Mouse (Mus musculus): Measurements from ENCODE around the gene Asb8. TPM values are rescaled to one million over a fixed set of nuclear protein-coding genes. Genes with fewer than 3 reads are reported as not detected.

The Asb8 gene
- total RNA-seq, 1 experiment from 2014 or later, result 21.8 TPM

DNA sequence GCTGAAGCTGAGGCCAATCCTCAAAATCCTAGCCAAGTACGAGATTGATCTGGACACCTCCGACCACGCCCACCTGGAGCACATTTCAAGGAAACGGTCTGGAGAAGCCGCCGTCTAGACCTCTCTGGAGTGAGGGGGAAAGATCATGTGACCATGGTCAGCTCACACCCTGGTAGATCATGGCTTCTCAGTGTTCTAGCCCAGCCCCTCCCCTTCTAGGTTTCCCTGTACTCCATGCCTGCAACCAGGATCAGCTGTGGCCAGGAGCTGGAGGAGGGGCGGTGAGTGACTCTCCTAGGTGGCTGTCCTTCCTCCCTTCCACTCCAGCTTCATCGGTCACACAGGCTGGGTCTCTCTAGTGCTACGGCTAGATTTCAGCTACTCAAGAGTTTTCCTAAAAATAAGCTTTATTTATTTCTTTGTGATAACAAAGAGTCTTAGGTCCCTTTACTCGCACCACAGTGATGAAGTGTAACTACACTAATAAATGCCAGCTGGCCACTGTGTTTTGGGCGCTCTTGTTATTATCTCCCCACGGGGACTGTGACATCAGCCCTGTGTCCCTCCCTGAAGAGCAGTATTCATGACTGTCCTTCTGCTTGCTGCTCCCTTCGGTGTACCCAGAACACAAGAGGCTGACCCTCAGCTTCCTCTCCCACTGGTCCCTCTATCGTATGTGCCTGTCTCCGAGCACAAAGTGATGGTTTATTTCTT, 33.3 kb downstream of the Asb8 start:
- ATAC-seq (ENCODE audit: extremely low read depth, insufficient number of reproducible peaks, low FRiP score, poor library complexity, severe bottlenecking), result no peak

DNA sequence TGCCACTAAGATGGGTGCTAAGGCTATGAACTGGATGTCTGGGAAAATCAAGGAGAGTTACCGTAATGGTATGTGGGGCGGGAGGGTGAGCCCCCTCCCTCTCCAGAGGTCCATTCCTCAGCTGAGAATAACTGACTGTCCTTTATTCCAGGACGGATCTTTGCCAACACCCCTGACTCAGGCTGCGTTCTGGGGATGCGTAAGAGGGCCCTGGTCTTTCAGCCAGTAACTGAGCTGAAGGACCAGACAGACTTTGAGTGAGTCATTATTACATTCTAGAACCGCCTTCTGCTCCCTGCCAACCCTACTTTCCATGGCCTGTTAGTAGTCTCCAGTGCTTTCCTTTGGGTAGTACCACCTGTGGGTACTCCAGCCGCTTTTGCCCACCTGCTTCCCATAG, 34.0 kb downstream of the Asb8 start:
- ATAC-seq (ENCODE audit: extremely low read depth, insufficient number of reproducible peaks, low FRiP score, poor library complexity, severe bottlenecking), result no peak

DNA sequence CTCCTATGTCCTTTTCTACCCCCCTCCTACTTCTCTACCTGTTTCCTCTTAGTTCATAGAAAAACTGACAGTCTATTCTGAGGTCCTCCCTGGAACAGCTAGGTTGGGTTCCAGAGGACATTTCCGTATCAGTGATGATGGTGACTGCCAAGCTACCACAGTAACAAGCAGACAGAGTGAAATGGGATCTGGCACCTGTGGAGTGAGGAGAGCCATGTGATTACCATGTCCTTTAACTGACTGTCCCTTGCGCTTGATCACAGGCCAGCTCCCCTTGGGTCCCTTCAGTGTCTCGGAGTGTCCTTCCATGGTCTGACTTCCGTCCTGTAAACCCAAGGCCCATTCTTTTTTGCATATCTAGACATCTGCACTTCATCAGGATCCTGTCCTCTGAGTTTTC, 34.4 kb downstream of the Asb8 start:
- no peak for ATAC-seq (ENCODE audit: extremely low read depth, insufficient number of reproducible peaks, low FRiP score, poor library complexity, severe bottlenecking)

DNA sequence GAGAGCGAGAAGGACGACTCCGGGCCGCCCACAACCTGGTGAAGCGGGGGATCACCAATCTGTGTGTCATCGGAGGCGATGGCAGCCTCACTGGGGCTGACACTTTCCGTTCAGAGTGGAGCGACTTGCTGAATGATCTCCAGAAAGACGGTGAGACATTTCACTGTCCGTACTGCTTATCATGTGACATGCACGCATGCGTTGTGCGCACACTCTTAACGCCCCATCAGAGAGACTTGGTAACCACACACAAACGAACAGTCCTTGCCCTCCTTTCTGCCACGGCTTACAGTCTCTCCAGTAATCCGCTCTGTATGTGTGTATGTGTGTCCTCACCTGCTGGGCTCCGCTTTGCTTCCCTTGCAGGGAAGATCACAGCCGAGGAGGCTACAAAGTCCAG, 44.6 kb downstream of the Asb8 start:
- ATAC-seq (ENCODE audit: extremely low read depth, insufficient number of reproducible peaks, low FRiP score, poor library complexity, severe bottlenecking), result no peak

DNA sequence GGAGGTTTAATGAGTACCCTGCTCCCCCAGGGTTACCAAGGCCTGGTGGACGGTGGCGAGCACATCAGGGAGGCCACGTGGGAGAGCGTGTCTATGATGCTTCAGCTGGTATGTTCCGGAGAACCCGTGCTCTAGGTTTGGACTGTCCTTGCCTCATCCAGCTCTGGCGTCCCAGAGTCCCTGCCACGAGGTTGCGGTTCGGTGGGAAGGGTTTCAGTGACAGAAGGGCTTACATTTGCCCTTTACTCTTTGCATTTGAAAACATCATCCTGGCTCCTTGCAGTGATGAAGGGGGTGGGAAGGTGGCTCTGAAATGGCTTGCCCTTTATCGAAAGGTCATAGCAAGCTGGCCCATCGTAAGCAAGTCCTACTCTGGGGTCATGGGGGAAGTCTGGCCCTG, 46.1 kb downstream of the Asb8 start:
- ATAC-seq (ENCODE audit: extremely low read depth, insufficient number of reproducible peaks, low FRiP score, poor library complexity, severe bottlenecking), result no peak

DNA sequence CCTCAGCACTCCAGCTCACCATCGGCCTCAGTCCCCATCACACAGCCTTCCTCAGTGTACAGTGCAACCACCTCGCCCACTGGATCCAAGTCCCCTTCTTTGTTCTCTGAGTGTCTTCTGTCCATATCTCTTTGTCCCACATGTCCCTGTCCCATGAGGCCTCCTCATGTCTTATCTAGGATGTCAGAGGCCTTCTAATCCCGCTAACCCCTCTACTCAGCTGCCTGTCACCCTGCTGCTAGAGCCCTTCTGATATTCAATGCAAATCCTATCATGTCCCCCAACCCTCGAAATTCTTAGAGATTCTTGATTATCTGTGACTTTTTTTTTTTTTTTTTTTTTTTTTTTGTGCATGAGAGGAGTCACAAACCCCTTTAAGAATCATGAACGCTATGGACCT, 49.1 kb downstream of the Asb8 start:
- ATAC-seq (ENCODE audit: extremely low read depth, insufficient number of reproducible peaks, low FRiP score, poor library complexity, severe bottlenecking), result no peak

DNA sequence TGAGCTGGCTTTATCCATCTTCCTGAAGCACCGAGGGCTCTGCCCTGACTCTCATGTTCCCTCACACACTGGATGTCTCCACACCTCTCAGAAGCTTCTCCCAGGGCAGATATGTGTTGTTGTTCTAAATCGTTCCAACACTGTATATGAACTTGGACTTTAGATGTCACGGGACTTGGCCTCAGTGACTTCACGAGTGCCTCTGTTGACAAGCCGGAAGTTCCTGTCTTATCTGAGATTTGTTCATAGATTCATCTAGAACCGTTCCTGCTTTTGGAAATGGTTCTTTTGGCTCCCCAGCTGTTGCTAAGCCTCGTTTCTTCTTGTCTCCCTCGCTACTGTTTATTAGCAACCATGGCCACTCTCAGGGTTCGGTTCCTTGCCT, 49.7 kb downstream of the Asb8 start:
- ATAC-seq (ENCODE audit: extremely low read depth, insufficient number of reproducible peaks, low FRiP score, poor library complexity, severe bottlenecking), result no peak

DNA sequence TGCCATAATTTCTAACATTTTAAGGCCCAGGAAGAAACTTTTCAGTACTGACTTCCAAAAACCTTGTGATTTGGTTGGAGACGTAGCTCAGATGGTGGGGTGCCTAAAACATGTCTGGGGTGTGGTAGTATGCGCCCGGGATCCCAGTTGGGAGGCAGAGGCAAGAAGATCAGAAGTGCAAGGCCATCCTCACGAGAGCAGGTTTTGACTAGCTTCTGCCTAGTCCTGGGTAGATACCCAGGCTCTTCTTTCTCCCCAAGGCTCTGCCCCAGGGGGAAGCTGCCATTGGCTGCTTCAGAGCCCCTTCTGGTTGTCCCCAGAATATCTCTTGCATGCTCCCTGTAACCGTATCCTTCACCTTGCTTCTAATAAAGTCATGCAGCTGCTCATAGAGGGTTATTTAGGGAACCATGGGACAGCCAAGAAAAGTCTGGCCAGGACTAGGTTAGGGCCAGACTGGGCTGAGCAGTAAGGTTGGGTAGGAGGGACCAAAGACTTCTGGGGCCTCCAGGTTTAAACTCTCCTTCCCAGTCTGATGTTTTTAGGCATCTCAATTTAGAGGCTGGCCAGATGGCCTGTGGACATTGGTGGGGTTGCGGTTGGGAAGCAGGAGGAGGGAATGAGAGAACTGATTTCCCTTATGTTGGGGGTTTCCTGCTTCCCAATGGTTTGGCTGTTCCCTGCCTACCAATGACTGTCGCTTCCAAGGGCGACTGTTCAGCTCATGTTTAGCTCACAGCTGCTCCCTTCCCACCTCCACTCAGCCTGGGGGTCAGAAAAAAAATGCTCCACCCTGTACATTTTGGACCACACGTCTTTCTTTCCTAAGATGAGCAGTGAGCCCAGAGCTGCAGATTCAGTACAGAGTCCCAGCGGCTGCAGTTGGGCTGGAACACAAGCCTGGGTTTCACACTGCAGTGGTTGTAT, 50.3 kb downstream of the Asb8 start:
- no peak for ATAC-seq (ENCODE audit: extremely low read depth, insufficient number of reproducible peaks, low FRiP score, poor library complexity, severe bottlenecking)

DNA sequence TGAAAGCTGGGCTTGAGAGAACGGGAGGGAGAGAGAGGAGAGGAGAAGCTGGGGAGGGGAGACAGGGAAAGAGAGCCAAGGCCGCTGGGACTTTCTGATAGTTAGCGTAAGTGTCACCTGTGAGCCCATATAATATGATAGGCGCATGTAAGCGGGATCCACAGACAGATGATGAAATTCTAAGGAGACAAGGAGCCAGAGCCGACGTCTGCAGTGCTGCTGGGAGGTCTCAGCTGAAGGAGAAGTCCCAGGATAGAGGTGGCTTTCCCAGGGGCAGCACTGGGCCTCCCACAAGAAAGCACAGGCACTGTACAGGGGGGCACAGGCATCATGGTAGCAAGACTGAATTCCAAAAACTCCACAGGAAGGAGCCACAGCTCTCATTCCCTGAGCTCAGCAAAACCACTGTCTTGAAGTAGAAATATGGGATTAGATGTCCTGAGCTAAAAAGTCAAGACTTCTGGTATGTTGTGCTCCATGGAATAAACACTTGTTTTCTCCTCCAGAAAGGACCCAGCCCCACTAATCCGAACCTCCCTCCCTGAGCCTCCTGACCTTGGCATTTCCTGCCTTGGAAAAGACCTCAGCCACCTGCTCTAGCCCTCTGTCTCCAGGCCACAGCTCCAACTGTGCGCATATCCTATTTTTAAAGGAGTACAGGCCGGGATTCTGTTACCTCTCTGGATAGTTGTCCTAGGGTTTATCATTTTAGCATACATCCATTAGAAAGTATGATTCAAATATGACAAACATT, 51.1 kb downstream of the Asb8 start:
- ATAC-seq (ENCODE audit: extremely low read depth, insufficient number of reproducible peaks, low FRiP score, poor library complexity, severe bottlenecking), result no peak

DNA sequence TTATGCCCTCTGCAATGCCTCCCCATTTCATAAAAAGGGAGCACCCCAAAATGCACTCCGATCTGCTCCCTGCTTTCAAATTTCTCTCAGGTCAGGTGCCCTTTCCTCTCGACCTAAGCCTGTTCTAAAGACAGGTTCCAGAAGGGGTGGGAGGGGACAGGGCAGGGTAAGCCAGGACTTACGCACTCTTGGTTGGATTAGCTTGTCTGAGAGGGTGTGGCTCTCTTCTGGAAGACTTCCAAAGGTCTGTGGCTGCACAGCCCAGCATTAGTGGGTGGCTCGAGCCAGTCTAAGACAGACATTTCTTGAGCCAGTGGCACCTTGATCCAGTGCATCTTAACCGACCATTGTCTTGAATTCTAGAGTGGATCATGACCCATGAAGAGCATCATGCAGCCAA, 53.6 kb downstream of the Asb8 start:
- no peak for ATAC-seq (ENCODE audit: extremely low read depth, insufficient number of reproducible peaks, low FRiP score, poor library complexity, severe bottlenecking)

DNA sequence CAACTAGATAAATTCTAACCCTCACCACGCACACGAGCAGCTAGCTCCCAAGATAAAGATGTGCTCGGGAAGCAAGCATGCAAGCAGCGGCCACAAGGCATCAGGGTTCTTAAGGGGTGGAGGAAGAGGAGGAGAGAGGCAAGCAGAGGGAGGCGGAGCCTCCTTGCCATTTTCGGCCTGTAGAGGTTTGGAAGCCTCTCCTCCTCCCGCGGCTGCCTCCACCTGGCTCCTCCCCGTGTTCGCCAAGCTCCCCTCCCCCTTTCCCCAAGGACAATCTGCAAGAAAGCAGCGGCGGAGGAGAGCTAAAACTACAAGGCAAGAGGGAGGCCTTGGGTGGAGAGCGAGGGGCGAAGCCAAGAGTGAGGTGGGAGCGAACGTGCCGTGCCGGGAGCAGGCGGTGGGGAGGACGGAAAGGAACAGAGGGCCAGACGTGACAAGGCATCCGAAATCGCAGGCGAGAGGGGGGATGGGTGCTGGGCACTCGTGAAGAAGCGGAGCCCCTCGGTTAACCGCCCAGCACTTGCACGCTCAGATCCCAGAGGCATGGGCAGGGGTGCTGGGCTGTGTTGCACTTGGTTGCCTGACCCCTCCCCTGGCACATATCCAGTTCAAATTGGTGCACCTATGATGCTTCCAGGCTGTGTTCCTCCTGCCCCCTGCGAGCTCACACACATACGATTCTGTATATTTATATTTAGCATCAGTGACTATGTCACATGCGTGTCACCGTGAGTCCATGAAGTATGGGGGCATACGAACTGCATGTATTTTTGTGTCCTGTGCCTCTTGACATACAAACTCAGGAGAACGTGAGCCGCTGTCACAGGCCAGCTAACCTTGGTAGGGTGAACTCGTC, 56.9 kb downstream of the Asb8 start:
- ATAC-seq (ENCODE audit: extremely low read depth, insufficient number of reproducible peaks, low FRiP score, poor library complexity, severe bottlenecking), result no peak

DNA sequence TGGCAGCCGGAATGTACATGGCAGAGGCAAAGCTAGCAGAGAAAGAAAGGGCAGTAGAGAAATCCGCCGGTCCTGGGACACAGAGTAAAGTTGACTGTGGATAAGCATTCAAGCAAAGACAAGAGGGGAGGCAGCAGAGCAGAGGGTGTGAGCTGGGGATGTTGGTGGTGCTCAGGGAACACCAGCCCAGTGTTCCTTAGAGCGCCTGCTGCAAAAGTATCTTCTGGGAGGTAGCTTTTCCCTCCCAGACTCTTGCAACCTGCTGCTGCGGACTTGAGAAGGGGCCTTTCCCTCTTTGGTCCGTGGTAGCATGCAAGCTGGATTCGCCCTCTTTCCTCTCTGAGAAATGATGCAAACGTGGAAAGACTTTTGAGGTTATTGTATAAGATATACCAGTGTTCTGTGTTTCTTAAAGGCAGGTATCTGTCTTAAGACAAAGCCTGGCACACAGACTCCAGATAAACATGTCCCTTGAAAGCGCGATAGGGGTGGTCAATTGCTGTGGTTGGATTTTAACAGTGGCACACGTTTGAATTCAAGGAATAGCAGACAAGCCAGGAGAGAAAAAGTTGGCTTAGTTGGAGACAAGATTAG, 57.6 kb downstream of the Asb8 start:
- ATAC-seq (ENCODE audit: extremely low read depth, insufficient number of reproducible peaks, low FRiP score, poor library complexity, severe bottlenecking), result no peak

DNA sequence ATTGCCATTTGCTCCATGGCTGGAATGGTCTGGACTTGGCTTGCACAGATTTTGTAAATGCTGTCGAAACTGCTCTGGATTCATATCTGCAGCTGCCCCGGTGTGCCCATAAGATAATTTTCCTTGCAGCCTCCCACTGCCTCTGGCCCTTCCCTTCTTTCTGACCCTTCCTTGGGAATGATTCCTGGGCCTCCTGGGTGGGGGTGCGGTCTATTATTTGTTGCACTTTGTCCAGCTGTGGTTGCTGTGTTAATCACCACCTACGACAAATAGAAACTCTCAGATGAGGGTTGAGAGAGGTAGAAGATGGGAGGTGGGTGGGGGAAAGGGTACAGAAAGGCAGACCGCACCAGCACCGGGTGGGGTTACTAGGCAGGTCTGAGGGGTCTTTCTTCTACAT, 58.2 kb downstream of the Asb8 start:
- ATAC-seq (ENCODE audit: extremely low read depth, insufficient number of reproducible peaks, low FRiP score, poor library complexity, severe bottlenecking), result no peak

DNA sequence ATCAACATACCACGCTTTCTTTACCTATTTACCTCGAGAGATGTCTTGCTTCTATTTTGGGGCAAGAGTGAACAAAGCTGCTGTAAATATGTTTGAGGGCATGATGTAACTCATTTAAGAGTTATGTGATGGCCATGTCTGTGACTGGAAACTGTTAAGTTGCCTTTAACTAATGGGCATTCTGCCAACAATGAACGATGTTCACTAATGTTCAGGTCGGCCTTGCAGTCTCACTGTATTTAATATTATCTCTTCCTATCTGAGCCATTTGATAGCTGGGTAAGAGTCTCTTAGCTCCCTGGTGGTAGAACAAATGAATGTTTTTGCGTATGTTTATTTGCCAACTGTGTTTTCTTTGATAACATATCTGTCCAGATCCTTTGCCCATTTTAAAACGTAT, 58.9 kb downstream of the Asb8 start:
- no peak for ATAC-seq (ENCODE audit: extremely low read depth, insufficient number of reproducible peaks, low FRiP score, poor library complexity, severe bottlenecking)

DNA sequence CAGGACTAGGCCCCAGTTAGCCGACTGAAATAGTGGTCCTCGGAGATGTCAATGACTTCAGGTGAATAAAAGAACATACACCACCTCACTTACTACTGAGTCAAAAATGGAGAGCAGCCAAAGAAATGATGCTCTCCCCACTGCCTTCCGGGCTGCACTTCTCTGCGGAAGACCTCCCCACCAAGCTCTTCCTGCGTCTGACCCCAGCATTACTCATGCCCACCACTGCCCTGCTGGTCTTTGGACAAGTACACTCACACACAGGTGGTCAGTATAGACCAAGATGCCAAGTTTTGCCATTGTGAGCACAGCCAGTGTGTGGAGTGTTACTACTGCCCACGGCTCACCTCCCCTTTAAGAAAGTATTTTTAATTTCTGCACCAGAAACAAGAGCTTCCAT, 63.0 kb downstream of the Asb8 start:
- 0 out of 2 replicates have a peak, but pooled peaks have one; percentile 16 for ATAC-seq (ENCODE audit: extremely low read depth, insufficient number of reproducible peaks, low FRiP score, poor library complexity, severe bottlenecking)

DNA sequence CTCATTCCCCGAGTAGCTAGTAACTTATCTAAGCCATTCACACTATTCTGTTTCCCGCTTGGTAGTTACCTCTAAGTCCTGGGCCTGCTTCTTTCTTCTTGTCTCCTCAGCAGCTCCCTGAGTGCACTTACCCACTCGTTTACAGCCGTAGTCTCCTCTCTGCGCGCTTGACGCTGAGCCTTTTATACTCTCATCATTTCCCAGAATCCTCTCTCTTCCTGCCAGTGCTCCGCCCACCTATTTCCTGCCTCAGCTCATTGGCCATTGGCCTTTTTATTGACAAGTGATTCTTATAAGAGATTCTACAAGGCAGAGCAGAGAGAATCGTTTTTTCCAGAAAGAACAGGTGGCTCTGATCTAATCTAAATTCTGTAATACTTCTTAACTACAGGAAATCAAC, 66.9 kb downstream of the Asb8 start:
- ATAC-seq (ENCODE audit: extremely low read depth, insufficient number of reproducible peaks, low FRiP score, poor library complexity, severe bottlenecking), result no peak

DNA sequence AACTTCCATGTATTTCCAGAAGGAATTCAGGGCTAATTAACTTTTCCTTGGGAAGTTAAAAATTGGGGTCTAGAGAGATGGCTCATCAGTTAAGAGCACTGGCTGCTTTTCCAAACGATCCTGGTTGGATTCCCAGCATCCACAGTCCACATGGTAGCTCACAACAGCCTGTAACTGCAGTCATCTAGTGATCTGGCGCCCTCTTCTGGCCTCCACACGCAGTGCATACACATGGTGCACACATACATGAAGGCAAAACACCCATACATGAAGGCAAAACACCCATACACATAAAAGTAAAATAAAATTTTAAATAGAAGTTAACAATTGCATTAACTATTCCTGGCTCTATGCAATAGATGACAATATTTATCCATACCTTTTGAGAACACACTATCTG, 68.5 kb downstream of the Asb8 start:
- no peak for ATAC-seq (ENCODE audit: extremely low read depth, insufficient number of reproducible peaks, low FRiP score, poor library complexity, severe bottlenecking)

DNA sequence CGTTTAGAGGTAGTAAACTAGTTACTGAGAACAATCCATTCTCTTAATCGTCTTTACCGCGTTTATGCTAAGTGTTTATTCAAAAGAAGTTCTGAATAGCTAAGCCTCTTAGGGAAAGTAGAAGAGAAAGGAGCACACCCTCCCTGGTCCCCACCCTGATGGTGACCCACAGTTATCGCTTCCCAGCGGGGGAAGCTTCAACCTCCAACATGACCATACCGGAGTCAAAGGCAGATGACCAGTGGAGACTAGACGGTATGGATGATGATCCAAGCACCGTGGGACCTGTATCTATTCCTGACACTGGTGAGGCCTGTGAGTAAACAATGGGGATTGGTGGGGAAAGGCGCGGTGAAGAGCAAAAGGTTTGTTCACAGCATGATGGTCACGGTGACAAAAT, 70.5 kb downstream of the Asb8 start:
- no peak for ATAC-seq (ENCODE audit: extremely low read depth, insufficient number of reproducible peaks, low FRiP score, poor library complexity, severe bottlenecking)

Measured in neutrophil, adult 5-6 weeks (primary cell).